Mouse (Mus musculus) embryonic fibroblast, embryonic 13.5 days (primary cell): ENCODE data around the gene Map2k1. TPM values are rescaled to one million over a fixed set of nuclear protein-coding genes. Genes with fewer than 3 reads are reported as not detected.
"Not testable (repeated sequence)": the region's sequence is repeated elsewhere in the genome, so short reads cannot be mapped to it uniquely, and the experiment has no call there.

Experiments
- H3K27ac ChIP-seq: 2 replicates; pipeline ENCODE4 v1.5.1; 2012; ENCODE audit warnings: low read length, control low read depth, inconsistent platforms; ENCODE audit not compliant: insufficient read depth
- H3K4me1 ChIP-seq: 2 replicates; pipeline ENCODE4 v1.6.1; 2011; ENCODE audit warnings: low read length; ENCODE audit not compliant: control insufficient read depth, insufficient read depth
- H3K4me3 ChIP-seq: 2 replicates; pipeline ENCODE4 v1.5.1; 2011; ENCODE audit warnings: mild to moderate bottlenecking, control low read depth, low read length; ENCODE audit not compliant: insufficient read depth
- CTCF ChIP-seq: IDR thresholded peaks from 2 replicates; pipeline ENCODE4 v1.5.1; 2011; ENCODE audit warnings: mild to moderate bottlenecking, control low read depth, low read length, moderate library complexity, borderline replicate concordance; ENCODE audit not compliant: insufficient read depth
- POLR2A ChIP-seq: IDR thresholded peaks from 2 replicates; pipeline ENCODE4 v1.6.1; 2011; ENCODE audit warnings: low read depth, mild to moderate bottlenecking, control low read depth, low read length, moderate library complexity
- polyA plus RNA-seq: library from polyadenylated mRNA; stranded (reverse); fragments of >200 nt; gene quantifications from 2 replicates; pipeline ENCODE4 v1.2.4, GENCODE M21; 2011; ENCODE audit warnings: low read depth; ENCODE audit not compliant: missing spikeins, insufficient read length

The Map2k1 gene
- 58.4 and 66.6 TPM in 2 replicates for polyA plus RNA-seq

DNA sequence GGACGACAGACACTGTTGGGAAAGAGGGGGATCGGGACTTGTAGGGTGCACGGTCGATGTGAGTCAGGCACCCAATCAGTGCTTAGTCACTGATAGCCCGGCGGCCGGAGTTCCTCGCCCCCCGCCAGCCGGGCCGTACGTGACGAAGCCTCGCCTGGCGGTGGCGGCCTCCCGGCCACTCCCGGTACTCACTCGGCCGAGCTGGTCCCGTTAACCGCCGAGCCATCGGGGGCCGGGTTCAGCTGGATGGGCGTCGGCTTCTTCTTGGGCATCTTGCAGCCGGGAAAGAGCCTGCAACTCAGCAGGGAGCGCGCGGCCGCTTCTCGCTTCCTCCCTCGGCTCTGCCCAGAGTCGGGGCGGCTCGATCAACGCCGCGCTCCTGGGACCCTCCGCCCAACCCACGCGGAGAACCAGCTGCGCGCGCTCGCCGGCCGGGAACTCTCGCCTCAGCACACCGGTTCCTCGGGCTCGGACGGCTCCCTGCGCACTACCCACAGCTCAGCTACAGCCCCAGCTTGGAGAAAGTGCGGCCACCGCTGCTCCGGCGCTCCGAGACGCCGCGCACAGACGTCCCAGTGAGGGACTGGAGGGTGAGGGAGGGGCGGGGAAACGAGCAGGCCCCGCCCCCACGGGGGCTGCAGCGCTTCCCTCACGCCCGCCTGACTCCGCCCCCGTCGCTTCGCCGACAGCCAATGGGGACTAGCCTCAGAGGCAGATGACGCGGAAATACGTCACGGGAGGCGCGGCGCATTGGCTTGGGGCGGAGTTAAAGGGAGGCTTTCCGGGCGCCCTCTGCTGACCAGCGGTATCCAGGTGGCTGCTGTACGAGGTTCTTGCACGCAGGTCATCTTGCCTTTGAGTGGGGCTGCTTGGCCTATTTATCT is at the start of gene Map2k1:
Gene Map2k1, minus strand, starts transcription at position 611 of the 884 bp plus-strand sequence.
- H3K4me1 ChIP-seq = peaks cover 3% of the 10 kb centered on the region
- peak within 1 kb of the TSS; percentile 96 for H3K4me3 ChIP-seq
- peak within 1 kb of the TSS; percentile 67 for H3K27ac ChIP-seq
- TF ChIP-seq CTCF = peak; percentile 70
- TF ChIP-seq POLR2A = peak; percentile 99

DNA sequence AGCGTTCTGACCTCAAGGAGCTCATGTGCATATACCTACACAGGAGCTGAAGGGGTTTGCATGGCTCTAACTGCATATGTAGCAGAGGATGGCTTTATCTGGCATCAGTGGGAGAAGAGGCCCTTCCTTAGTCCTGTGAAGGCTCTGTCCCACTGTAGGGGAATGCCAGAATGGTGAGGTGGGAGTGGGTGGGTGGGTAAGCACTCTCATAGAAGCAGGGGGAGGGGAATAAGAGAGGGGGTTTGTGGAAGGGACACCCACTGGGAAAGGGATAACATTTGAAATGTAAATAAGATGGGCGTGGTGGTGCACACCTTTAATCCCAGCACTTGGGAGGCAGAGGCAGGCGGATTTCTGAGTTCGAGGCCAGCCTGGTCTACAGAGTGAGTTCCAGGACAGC is 49.7 kb upstream of the Map2k1 start:
- not testable (repeated sequence) for H3K27ac ChIP-seq, H3K4me1 ChIP-seq, H3K4me3 ChIP-seq

DNA sequence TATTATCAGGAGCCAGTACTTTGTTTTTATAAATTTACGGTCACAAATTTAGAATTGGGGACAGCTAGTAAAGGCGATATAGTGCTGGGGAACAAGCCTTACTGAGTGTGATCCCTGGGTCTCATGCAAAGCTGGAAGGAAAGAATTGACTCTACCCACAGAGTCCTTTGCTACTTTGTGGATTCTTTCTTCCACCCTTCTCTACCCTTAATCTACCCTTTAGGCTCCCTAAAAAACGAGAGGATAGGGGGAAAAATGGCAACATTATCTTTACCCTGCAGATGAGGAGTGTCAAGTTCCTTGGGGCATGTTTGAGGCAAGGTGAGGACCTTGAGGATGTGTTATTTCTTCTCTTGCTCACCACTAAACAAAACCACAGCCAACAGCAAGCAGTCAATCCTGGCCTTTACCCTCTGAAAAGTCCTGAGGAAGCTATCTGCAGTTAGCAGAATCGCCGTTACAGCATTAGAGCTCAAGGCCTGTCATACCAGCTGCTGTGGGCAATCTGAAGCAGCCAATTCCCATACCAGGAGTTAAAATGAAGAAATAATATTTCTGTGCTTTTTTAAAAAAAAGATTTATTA is 29.1 kb upstream of the Map2k1 start:
- Histone ChIP-seq H3K4me1 (peaks cover 5% of the 10 kb centered on the region; the same call in 1 of the 2 replicates), H3K27ac (no peak overlapping the region), H3K4me3 (peak overlapping the region; percentile 81)
- TF ChIP-seq POLR2A (no peak), CTCF (no peak)

DNA sequence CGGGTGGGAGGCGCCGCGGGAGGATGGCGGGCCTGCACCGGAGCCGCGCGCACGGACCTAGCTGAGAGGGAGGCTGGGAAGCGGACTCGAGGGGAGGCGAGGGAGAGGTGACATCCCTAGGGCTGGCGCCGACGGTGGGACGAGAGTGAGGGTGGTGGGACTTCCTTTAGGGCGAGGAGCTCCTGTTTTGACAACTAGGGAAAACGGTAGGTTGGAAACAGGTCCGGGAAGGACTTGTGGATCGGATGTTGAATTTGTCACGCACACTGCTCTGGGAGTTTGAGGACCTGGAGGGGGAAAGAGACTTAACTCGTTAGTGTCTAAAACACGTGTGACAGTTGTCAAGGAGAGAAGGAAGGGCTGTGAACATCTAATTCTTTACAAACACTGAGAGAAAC is 28.3 kb upstream of the Map2k1 start:
- H3K27ac ChIP-seq = peak overlapping the region; percentile 15
- no peak for TF ChIP-seq POLR2A
- no peak for TF ChIP-seq CTCF
- H3K4me3 ChIP-seq = peak overlapping the region; percentile 81
- peaks cover 5% of the 10 kb centered on the region; the same call in 1 of the 2 replicates for H3K4me1 ChIP-seq

DNA sequence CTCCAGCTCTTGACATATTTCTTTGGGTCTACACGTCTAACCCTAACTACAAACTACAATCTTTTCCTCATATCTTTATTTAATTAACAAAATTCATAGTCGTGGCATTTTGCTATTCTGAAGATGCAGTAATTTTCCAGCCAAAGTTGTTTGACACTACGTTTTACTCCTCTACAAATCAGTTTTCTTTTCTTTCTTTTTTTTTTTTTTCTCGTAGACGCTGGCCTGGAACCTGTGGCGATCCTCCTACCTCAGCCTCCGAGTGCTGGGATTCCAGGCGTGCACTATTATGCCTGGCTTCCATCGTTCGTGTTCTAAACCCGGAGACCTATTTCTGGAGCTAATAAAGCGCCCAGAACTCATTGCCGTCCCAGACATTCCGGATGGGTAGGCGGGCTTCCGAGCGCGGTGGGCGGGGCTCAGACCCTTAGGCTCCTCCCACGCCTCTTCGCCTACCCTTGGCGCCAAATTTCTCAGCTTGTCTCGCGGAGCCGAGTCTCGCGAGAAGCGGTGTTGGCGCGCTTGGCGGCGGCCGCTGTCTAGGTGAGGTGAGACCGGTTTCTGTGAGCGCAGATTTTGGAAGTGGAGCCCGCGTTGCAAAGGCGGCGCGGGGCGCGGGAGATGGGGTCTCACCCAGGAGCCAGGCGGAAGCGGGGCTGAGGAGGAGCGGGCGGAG is 27.8 kb upstream of the Map2k1 start, which contains the start of gene Tipin:
Gene Tipin, plus strand, starts transcription at position 477 of the 676 bp plus-strand sequence.
- Histone ChIP-seq H3K4me3 (peak within 1 kb of the TSS; percentile 81), H3K27ac (peak within 1 kb of the TSS; percentile 15), H3K4me1 (peaks cover 5% of the 10 kb centered on the region; the same call in 1 of the 2 replicates)
- TF ChIP-seq POLR2A (peak; percentile 89), CTCF (no peak)

DNA sequence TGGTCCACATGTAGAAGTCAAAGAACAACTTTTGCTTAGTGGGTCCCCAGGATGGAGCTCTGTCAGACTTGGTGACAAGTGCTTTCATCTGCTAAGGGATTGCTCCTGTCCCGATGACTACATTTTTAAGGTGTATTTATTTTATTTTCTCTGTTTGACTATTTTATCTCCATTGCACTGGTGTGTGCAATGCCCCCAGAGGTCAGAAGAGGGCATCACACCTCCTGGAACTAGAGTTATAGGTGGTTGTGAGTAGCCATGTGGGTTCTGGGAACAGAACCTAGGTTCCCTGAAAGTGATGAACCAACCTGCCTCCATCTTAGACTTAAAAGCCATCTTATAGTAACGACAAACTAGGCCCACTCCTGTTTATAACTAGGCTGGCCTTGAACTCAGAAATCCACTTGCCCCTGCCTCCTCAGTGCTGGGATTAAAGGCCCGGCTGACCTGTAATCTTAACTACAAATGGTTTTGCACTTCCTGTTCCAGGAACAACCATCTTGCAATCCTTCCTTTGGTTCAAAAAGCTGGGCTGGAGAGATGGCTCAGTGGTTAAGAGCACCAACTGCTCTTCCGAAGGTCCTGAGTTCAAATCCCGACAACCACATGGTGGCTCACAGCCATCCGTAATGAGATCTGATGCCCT is 25.4 kb upstream of the Map2k1 start:
- H3K27ac ChIP-seq = no peak overlapping the region
- TF ChIP-seq POLR2A = no peak
- TF ChIP-seq CTCF = no peak
- peaks cover 5% of the 10 kb centered on the region; the same call in 1 of the 2 replicates for H3K4me1 ChIP-seq
- no peak overlapping the region for H3K4me3 ChIP-seq

DNA sequence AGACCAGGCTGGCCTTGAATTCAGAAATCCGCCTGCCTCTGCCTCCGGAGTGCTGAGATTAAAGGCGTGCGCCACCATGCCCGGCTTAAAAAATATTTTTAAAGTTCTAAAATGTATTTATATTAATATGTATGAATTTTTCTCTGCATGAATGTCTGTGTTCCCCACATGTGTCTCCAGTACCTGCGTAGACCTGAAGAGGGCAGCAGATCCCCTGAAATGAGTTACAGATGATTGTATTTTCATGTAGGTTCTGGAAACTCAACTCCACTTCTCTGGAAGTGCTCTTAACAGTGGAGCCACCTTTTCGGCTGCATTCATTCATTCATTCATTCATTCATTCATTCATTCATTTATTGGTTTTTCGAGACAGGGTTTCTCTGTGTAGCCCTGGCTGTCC is 24.3 kb upstream of the Map2k1 start:
- Histone ChIP-seq H3K4me1 (peaks cover 4% of the 10 kb centered on the region; the same call in 1 of the 2 replicates), H3K27ac (no peak overlapping the region), H3K4me3 (no peak overlapping the region)
- no peak for TF ChIP-seq POLR2A
- peak; percentile 38; the same call in 1 of the 2 replicates for TF ChIP-seq CTCF

DNA sequence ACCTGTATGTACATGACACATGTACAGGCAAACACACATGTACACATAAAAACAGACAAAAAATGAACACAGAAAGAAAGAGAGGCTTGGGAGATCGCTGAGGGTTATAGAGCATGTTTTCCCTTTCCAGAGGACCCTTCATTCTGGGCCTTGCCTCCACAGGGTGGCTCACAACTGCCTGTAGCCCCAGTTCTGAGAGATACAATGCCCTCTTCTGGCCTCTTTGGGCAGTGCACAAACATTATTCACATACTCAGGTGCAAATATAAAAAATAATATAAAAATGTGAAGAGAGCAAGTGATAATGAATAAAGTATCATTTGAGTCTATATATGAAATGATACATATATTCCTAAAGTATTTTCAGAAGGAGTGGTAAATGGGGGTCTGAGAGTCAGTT is 21.5 kb upstream of the Map2k1 start:
- TF ChIP-seq POLR2A = no peak
- TF ChIP-seq CTCF = no peak
- Histone ChIP-seq H3K4me3 (no peak overlapping the region), H3K4me1 (no peaks in the 10 kb centered on the region), H3K27ac (no peak overlapping the region)

DNA sequence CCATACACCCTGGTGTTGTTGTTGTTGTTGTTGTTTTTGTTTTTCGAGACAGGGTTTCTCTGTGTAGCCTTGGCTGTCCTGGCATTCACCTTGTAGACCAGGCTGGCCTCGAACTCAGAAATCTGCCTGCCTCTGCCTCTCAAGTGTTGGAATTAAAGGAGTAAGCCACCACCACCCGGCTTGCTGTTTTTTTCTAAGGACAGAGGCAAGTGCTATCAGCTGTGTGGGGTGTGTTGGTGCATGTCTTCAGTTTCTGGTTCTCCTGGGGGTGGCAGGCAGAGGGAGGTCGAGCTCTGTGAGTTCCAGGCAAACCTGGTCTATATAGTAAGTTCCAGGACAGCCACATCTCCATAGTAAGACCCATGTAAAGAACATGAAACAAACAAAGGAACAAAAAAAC is 20.9 kb upstream of the Map2k1 start:
- Histone ChIP-seq H3K4me3 (no peak overlapping the region), H3K27ac (no peak overlapping the region), H3K4me1 (no peaks in the 10 kb centered on the region)
- TF ChIP-seq POLR2A (no peak), CTCF (no peak)
